Mouse (Mus musculus) C2C12 (cell line): Measurements from ENCODE around the gene Fcho2. TPM values are rescaled to one million over a fixed set of nuclear protein-coding genes. Genes with fewer than 3 reads are reported as not detected.
"Not testable (repeated sequence)": the region's sequence is repeated elsewhere in the genome, so short reads cannot be mapped to it uniquely, and the experiment has no call there.

ENCODE experiments used
- H3K27me3 ChIP-seq: one replicate; pipeline ENCODE4 v1.6.1; 2011; ENCODE audit not compliant: control insufficient read depth, insufficient read depth, insufficient read length
- H3K36me3 ChIP-seq: one replicate; pipeline ENCODE4 v1.6.1; 2011; ENCODE audit not compliant: control insufficient read depth, insufficient read depth
- H3K4me3 ChIP-seq: one replicate; pipeline ENCODE4 v1.5.1; 2011; ENCODE audit warnings: mild to moderate bottlenecking, control low read depth; ENCODE audit not compliant: poor library complexity, insufficient read depth, severe bottlenecking
- H3K79me2 ChIP-seq: one replicate; pipeline ENCODE4 v1.6.1; 2011; ENCODE audit not compliant: control insufficient read depth, insufficient read depth
- H3K79me3 ChIP-seq: one replicate; pipeline ENCODE4 v1.6.1; 2011; ENCODE audit warnings: low read depth, control low read depth
- H3ac ChIP-seq: one replicate; pipeline ENCODE3; 2011; ENCODE audit warnings: low read depth; ENCODE audit not compliant: control insufficient read depth, insufficient read length
- CEBPB ChIP-seq: IDR thresholded peaks from one replicate; pipeline ENCODE4 v1.6.1; 2011; ENCODE audit warnings: low read depth, mild to moderate bottlenecking, control low read depth, moderate library complexity
- CTCF ChIP-seq: IDR thresholded peaks from one replicate; pipeline ENCODE4 v1.5.1; 2011; ENCODE audit not compliant: control insufficient read depth, insufficient read depth, insufficient read length
- FOSL1 ChIP-seq: IDR thresholded peaks from one replicate; pipeline ENCODE4 v1.8.0; 2011; ENCODE audit warnings: mild to moderate bottlenecking, low read length; ENCODE audit not compliant: poor library complexity, insufficient read depth, severe bottlenecking
- MAX ChIP-seq: IDR thresholded peaks from one replicate; pipeline ENCODE4 v1.6.1; 2011; ENCODE audit warnings: mild to moderate bottlenecking, control low read depth
- MYOD1 ChIP-seq: IDR thresholded peaks from one replicate; pipeline ENCODE4 v1.6.1; 2011; ENCODE audit warnings: low read depth; ENCODE audit not compliant: control insufficient read depth, insufficient read length
- MYOG ChIP-seq: IDR thresholded peaks from one replicate; pipeline ENCODE4 v1.6.1; 2011; ENCODE audit not compliant: control insufficient read depth, insufficient read length; ENCODE audit errors: extremely low read depth
- USF1 ChIP-seq: IDR thresholded peaks from one replicate; pipeline ENCODE4 v1.6.1; 2011; ENCODE audit warnings: low read depth, mild to moderate bottlenecking, control low read depth, moderate library complexity
- polyA plus RNA-seq: library from polyadenylated mRNA; unstranded; fragments of >200 nt; fragmentation: generic; extraction: Trizol; gene quantifications from one replicate; pipeline ENCODE4 v1.2.1, GENCODE M21; 2012; ENCODE audit warnings: missing spikeins

Gene Fcho2
- polyA plus RNA-seq, 1 experiment, result 3.1 TPM

GRCm38 (mm10) chr13:98818205-98818604 is 3.0 kb upstream of the Fcho2 start:
- Histone ChIP-seq H3K79me2 (peaks cover 15% of the 10 kb centered on the region), H3ac (no peak overlapping the region), H3K36me3 (no peaks in the 10 kb centered on the region), H3K27me3 (no peaks in the 10 kb centered on the region), H3K4me3 (no peak overlapping the region), H3K79me3 (peaks cover 11% of the 10 kb centered on the region)
- TF ChIP-seq CEBPB (no peak), MAX (no peak), MYOD1 (no peak), FOSL1 (no peak), MYOG (no peak), CTCF (no peak), USF1 (no peak)

- Histone ChIP-seq H3K79me3 (peaks cover 16% of the 10 kb centered on the region), H3K27me3 (no peaks in the 10 kb centered on the region), H3K36me3 (no peaks in the 10 kb centered on the region), H3K79me2 (peaks cover 20% of the 10 kb centered on the region), H3ac (no peak overlapping the region), H3K4me3 (no peak overlapping the region)
- TF ChIP-seq MAX, result no peak
- no peak for TF ChIP-seq CEBPB
- no peak for TF ChIP-seq MYOG
- TF ChIP-seq MYOD1, result no peak
- no peak for TF ChIP-seq FOSL1
- no peak for TF ChIP-seq CTCF
Measured at GRCm38 (mm10) chr13:98817766-98818165, 2.5 kb upstream of the Fcho2 start.

DNA sequence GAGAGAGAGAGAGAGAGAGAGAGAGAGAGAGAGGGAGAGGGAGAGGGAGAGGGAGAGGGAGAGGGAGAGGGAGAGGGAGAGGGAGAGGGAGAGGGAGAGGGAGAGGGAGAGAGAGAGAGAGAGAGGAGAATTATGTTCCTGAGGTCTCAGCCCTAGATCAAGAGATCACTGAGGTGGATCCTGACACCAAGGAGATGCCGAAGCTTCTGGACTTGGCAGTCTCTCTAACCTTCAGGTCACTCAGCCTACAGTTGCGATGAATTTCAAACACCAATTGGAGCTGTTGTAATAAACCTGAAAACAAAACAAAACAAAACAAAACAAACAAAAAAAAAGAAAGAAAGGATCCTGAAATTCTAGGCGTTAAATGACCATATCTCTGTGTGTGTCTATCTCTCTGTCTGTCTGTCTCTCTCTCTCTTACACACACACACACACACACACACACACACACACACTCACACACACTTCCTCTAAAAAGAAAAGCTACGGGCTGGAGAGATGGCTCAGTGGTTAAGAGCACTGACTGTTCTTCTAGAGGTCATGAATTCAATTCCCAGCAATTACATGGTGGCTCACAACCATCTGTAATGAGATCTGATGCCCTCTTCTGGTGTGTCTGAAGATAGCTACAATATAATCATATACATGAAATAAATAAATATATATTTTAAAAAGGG is 1.9 kb upstream of the Fcho2 start:
- Histone ChIP-seq H3K79me3 (peaks cover 22% of the 10 kb centered on the region), H3K79me2 (peaks cover 26% of the 10 kb centered on the region)
- not testable (repeated sequence) for H3K4me3 ChIP-seq, H3K27me3 ChIP-seq, H3K36me3 ChIP-seq, H3ac ChIP-seq

DNA sequence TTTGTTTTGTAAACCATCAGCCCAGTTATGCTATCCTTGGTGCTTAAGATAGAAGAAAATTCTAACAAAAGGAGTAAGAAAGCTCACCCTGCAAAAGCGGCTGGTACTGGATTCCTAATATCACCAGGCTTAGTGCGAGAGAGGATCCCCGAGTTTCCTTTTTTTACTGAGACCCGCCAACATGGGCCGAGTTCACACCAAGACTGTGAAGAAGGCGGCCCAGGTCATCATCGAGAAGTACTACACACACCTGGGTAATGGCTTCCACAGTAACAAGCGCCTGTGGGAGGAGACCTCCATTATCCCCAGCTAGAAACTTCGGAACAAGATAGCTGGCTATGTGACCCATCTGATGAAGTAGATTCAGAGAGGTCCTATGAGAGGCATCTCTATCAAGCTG is 1.3 kb upstream of the Fcho2 start:
- H3K4me3 ChIP-seq, result no peak overlapping the region
- peaks cover 24% of the 10 kb centered on the region for H3K79me3 ChIP-seq
- H3ac ChIP-seq, result no peak overlapping the region
- no peaks in the 10 kb centered on the region for H3K27me3 ChIP-seq
- H3K36me3 ChIP-seq, result no peaks in the 10 kb centered on the region
- H3K79me2 ChIP-seq, result peaks cover 32% of the 10 kb centered on the region
- TF ChIP-seq CEBPB (no peak), CTCF (no peak), MAX (no peak), MYOD1 (no peak), MYOG (no peak), USF1 (no peak), FOSL1 (no peak)

DNA sequence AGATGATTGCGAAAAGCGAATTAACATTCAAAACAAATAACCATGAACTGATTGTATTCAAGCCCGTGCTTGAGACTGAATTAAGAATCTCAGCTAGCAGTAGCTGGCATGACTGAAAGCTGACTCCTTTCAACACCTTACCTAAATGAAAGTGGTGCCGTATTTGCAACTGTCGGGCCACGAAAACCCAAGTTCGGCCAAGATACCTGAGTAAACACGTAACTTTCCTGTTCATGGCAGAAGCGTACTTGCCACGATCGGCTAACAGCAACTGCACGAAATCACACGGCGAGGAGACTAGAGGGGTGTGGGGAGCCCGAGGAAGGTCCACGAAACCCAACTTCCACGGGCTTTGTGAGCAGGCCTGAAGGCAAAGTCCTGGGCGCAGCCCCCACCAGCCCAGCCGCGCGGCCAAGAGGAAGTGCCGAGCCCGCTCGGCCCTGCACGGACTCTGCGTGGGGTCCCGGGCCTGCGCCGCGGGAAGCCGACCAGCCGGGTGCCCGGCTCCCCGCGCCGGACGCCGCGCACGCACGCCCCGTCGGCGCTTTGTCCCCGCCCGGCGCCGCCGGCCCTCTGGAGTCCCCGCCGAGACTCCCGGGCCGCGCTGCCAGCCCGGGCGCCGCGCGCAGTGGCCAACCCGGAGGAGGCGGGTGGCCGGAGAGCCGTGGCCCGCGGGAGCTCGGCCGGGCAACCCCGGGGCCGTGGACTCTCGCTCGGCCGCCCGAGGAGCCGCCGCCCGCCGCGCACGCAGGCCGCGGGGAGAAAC is 791 bp downstream of the Fcho2 start:
- Histone ChIP-seq H3K4me3 (peak overlapping the region; percentile 78), H3K36me3 (no peaks in the 10 kb centered on the region), H3K27me3 (no peaks in the 10 kb centered on the region), H3K79me2 (peaks cover 53% of the 10 kb centered on the region), H3ac (peak overlapping the region; percentile 97), H3K79me3 (peaks cover 44% of the 10 kb centered on the region)
- no peak for TF ChIP-seq MAX
- TF ChIP-seq CTCF, result no peak
- no peak for TF ChIP-seq USF1
- no peak for TF ChIP-seq FOSL1
- TF ChIP-seq CEBPB, result no peak
- no peak for TF ChIP-seq MYOG
- TF ChIP-seq MYOD1, result no peak
